Mouse (Mus musculus) left cerebral cortex, postnatal 14 days (tissue): ENCODE data around the gene Nfic. TPM values are rescaled to one million over a fixed set of nuclear protein-coding genes. Genes with fewer than 3 reads are reported as not detected.
"Not testable (repeated sequence)": the region's sequence is repeated elsewhere in the genome, so short reads cannot be mapped to it uniquely, and the experiment has no call there.

Source experiments
- DNase-seq, 2 experiments: peaks; one replicate each; pipeline ENCODE4 v3.0.0; 2021 to 2022; ENCODE audit warnings: low spot score in 2 of 2, mixed read lengths in 1 of 2
- intact Hi-C: fragments of 180-260 bp; cut with DNase I; formaldehyde crosslinking; loops from one replicate; pipeline ENCODE4 v1.15.1; 2025
- total RNA-seq, 2 experiments: library from RNA; stranded (reverse); gene quantifications; 2 replicates each; pipeline ENCODE4 v1.2.3; 2021

The Nfic gene
- total RNA-seq, 2 experiments from 2014 or later: 67.0 to 69.8 TPM

DNA sequence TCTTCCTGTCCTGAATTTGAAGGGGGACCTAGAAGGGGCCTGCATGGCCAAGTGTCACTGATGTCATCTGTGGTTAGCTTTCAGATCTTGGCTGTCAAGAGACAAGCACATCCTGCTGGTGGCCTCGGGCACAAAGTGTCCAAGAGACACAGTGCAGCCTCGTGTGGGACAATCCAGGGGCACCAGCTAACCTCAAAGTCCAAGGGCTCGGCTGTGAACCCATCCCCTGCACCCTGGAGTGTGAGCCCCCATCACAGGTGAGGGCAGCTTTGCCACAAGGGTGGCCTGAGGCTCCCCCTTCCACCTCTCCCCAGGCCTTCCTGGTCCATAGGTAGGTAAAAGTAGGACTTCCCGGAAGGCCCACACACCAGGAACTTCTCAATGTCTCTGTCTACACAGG lies 8.1 kb upstream of the Nfic start:
- DNase-seq: peak in 1 of 2 experiments; percentile 5
- intact Hi-C loops: no loop called here

DNA sequence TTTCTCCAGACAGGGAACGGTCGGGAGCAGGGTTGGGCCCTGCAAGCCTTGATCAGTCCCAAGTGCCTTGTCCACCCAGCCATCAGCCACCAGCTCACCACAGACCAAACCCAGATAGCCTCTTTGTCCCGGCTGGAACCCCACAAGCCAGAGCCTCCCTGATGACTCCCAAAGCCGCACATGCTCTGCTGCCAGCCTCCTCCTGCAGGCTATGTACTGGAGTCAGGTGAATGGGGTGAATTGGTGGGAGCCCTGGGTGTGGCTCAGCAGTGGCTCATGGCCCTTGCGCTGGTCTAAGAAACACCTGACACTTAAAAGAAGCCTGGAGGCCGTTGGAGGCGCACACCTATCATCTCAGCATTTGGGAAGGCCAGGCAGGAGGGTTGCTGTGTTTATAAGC lies 7.5 kb upstream of the Nfic start:
- DNase-seq: no peak
- intact Hi-C loops: no loop called here

DNA sequence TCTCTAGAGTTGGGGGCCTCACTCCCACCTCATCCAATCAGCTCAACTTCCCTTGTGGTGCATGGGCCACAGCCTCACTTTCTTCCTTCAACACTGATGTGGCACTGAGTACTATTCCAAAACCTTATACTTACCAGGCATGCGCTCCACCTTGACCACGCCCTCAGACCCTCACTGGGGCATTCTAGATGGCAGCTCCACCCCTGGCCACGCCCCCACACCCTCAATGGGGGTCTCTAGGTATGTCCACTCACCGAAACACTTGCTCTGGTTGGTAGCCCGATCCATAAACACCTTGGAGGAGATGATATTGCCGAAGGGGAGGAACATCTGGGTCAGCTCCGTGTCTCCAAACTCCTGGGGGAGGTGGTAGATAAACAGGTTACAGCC lies 7.0 kb upstream of the Nfic start:
- peak in 1 of 2 experiments; percentile 4 for DNase-seq
- intact Hi-C loops: no loop called here

DNA sequence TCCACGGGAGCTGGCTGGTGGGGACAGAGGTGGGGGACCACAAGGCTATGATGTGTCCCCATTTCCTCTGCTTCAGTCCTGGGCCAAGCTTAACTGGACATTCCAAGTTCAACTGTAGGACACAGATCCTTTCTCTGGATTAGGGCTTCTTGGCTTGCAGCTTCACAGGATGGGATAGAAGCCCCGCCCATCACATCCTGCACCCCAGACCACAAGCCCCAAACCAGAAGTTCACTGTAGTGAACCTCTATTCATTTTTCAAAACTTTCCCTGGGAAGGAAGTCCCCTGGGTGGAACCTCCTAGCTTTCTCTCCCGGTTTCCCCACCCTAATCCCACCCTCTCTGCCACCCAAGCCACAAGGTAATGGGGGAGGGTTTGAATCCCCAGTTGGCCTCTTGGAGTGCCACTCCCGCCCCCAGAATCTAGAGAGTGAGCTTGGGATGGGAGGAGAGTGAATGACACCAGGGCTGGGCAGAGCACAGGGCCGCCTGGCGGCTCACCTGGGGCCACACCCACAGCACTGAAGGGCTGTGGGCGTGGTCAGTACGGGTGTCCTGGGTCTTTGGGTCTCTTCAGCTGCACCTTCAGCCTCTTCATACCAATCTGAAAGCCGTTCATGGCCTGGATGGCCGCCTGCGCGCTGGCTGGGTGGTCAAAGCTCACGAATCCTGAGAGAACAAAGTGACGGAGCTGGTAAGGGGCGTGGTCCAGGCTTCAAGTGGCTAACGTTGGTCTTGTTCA lies 6.4 kb upstream of the Nfic start:
- intact Hi-C loops: no loop called here
- DNase-seq: peak; percentile 5

DNA sequence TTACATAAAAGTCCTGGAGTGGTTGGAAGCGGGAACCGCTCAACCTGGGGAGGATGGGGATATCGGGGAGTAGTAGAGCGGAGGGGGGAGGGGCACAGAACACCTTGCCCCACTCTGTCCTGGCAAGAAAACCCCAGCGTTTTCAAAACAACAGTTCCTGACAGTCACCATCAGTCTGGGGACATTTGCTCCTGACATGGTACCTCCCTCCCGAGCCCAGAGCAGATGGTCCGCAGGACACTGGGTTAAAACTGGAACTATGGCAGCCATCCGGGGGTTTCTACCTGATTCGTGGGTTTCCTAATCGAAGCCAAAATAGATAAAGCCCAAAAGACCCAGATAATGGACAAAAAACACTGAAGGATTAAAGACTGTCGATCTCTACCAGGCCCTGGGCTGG lies 5.5 kb upstream of the Nfic start:
- DNase-seq: no peak
- intact Hi-C loops: no loop called here

DNA sequence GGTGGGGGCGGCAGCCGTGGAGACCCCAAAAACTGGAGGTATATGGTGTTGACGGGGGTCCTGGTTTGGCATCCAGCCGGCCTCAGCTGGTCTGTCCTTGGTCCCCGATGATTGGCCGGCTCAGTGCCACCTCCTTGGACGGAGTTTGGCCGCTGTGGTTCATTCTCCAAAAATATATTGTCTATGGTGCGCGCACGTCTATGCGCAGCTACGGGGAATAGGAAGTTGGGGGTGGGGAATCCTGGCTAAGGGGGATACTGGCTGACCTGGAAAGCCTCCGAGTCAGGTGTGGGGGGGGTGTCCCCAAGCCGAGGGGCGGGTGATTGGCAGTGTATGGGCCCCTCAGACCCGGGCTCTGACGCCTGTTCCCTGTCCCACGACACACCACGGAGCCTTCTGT lies 5.0 kb upstream of the Nfic start:
- intact Hi-C loops: no loop called here
- DNase-seq: peak; percentile 19 to 22

DNA sequence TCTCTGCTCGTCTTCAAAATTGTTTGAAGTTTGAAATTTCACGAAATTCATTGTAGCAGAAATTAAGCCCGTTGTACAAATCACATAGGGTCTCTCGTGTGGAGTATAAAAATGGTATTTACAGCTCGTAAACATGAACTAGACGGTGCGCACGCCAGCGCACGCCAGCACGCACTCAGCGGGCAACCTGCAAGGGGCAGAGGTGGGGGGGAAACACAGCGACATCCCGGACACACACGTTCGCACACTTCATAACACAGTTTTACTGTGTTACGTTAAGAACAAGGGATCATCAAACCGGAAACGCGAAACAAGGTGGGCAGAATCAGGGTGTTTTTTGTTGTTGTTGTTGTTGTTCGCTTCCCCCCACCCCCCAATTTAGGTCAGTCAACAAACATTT lies 4.0 kb upstream of the Nfic start:
- no peak for DNase-seq
- intact Hi-C loops: no loop called here

DNA sequence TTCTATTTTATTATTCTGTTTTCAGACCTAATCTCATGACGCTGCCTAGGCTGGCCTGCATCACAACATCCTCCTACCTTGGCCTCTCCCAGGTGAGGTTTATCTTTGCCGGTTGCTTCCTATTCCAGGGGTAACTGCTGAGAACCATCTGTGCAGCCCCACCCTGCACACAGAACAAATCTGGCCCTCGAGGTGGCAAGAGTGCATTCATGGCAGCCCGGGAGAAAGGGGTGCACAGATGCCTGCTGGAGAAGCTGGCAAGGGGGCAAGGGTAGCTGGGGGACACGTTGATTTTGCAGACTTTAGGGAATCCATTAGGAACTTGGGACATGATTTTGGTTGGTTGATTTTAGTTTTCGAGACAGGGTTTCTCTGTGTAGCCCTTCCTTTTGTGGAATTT lies 2.8 kb upstream of the Nfic start:
- DNase-seq: peak in 1 of 2 experiments; percentile 3
- intact Hi-C loops: no loop called here

DNA sequence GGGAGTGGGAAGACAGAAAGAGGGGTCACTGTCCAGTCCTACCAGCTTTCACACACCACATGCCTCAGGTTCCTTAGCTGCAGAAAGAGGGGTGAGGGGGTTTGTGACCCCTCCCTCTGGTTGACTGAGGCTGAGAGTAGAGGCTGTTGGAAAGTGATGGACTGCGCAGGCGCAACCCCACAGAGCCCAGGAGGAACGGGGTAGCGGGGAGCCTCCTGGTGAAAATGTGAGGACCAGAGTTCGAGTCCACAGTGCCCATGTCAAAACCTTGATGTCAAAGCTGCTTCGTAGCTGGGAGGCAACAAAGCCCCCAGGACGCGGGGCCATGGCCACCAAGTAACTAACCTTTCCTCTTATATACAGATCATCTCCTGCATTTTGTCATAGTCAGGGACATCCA lies 2.2 kb upstream of the Nfic start:
- intact Hi-C loops: no loop called here
- DNase-seq: peak in 1 of 2 experiments; percentile 7

DNA sequence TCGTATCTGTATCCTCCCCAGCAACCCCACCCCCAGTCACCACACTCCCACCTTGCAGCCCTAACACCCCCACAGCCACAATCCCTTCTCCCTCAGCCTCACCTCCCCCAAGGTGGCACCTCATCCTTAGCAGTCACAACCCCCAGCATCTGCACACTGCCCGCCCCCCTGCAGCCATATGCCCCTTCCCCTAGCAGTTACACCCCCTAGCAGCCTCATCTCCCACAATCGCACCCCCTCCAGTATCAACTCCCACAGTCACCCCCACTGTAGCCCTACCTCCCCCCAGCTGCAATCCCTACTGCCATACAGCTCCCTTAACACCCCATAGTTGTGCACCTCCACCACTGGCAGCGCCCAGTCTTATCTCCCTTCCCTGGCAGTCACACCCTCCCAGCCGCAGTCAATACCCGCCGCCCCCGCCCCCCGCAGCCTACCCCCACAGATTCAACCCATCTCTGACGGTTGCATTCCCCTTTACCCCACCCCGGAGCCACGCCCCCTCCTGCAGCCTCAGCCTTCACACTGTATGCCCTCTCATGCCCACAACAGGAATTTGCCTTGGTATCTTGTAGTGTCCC lies 1.6 kb upstream of the Nfic start:
- intact Hi-C loops: no loop called here
- no peak for DNase-seq

DNA sequence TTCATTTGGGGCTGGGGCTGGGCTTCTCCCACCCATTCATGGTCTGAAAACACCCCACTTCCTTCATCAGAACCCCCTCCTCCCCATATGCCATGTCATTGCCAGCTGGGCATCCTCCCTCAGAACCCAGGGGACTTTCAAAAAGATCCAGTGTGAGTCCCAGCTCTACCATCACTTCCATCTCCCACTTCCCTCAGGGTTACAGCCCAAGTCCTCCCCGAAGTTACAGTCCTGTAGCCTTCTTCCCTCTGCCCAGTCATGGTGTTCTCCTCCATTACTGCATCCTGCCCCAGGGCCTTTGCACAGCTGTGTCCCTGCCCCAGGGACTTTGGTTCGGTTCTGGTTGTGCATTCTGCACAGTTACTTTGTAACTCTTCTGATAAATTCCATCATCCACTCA lies 1.3 kb downstream of the Nfic start:
- intact Hi-C loops: loop anchor here (5.0 kb wide), 1 partner anchor 167 kb away; no protein-coding TSS in a partner anchor
- no peak for DNase-seq

DNA sequence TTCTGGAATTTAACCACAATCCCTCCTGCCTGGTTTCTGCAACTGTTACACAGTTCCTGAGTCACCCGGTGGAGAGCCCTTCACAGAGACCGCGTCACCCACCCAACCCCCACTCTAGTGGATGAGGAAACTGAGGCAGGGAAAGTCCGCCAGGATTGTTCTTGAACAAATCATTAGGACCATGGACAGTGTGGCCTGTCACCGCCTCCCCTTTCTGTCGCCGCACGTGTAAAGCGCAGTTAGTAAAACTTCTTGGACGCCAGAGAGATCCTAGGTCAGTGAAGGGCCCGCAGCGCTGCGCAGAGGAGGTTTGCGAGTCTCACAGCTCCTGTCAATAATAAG lies 2.5 kb downstream of the Nfic start:
- intact Hi-C loops: loop anchor here (5.0 kb wide), 1 partner anchor 166 kb away; no protein-coding TSS in a partner anchor
- DNase-seq: peak; percentile 5 to 7

DNA sequence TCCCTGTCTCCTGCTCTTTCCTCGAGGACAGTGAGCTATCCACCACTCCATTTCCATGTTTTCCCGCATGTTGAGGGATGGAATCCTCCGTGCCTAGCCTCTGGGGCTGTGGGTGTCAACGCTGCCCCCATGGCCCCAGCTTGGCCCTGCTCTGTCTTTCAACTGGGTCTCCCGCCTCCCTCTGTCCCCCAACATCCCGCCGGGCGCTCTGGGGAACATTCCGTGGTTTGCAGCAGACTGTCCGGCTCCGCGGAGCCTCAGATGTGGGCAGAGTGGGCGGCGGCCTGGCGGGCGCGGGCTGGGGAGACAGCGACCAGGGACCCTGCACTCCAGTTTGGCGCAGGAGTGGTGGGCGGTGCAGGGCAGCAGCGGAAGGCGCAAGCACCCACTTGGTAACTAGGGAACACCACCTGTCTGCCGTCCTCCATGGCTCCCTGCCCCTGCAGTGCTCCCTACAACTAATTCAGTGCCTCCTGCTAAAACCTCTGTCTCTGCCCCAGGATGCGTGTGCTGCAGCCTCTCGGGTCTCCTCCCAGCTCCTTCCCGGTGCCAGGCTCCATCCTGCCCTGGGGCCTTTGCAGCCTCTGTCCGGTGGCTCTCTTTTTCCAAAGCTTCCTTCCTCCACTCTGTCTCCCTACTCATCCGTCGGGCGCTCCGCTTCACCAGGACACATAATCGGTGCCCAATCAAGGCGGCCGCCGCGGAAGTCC lies 3.0 kb downstream of the Nfic start:
- DNase-seq: peak in 1 of 2 experiments; percentile 6
- intact Hi-C loops: loop anchor here (5.0 kb wide), 1 partner anchor 165 kb away; no protein-coding TSS in a partner anchor

DNA sequence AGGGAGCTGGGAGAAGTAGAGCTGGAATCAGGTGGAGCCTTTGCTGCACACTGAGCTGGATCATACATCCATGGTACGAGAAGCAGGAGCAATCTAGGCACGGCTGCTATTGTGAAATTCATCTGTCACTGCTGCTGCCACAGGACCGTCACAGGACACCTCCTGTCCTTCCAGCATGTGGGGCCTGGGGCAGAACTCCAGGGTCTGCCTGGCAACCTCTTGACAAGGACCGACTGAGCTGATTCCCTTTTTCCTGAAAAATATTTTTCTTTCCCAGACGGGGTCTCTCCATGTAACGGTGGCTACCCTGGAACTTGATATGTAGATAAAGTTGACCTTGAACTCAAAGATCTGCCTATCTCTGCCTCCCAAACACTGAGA lies 4.1 kb downstream of the Nfic start:
- intact Hi-C loops: loop anchor here (2.0 to 5.0 kb wide), 2 partner anchors 57 to 164 kb away; no protein-coding TSS in a partner anchor
- DNase-seq: no peak

DNA sequence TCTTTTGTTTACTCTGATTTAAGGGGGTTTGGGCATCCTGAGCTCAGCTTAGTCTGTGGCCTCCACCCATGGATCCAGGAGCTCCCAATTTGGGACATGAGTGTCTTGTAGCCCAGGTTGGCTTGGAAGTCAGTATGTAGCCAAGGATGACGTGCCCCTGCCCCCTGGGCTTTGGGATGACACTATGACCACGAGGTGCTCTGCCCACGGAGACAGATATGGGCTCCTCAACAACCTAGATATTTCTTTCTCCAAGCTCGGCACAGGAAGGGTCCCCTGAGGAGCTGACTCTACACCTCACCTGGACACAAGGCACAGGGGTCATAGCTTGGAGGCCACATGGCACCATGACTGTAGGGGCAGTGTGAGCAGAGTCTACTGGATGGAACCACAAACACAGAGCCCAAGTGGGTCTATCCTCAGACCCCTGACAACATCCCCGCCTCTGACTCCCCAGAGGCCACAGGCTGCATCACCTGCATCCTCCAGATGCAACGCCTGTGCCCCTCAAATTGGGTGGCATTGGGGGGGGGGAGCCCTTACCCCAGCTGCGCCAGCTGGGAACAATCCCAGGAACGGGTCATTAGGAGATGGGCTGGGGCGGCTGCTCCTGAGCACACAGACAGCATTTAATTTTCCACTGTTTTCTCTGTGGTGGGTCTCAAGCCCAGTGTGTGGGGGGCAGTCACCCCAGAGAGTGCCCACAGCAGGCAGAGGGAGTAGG lies 4.6 kb downstream of the Nfic start:
- DNase-seq: no peak
- intact Hi-C loops: loop anchor here (2.0 to 5.0 kb wide), 2 partner anchors 56 to 164 kb away; no protein-coding TSS in a partner anchor

DNA sequence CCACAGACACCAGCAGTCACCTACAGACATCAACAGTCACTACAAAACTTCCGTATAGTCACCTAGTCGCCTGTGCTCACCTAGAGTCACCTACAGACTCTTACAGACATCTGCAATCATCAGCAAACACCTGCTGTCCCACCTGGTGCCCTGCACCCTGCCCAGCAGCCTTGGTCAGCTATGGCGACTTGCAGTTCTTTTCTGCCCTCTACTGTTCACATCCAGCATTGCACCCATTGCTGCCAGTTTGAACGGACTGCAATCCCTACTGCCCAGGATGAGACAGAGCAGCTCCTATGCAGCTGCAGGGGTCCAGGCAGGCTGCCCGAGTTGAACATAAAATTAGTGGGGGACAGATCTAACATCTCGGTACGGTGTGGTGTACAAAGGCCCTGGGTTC lies 5.3 kb downstream of the Nfic start:
- DNase-seq: peak; percentile 80 to 90
- intact Hi-C loops: loop anchor here (2.0 to 5.0 kb wide), 2 partner anchors 55 to 163 kb away; no protein-coding TSS in a partner anchor

DNA sequence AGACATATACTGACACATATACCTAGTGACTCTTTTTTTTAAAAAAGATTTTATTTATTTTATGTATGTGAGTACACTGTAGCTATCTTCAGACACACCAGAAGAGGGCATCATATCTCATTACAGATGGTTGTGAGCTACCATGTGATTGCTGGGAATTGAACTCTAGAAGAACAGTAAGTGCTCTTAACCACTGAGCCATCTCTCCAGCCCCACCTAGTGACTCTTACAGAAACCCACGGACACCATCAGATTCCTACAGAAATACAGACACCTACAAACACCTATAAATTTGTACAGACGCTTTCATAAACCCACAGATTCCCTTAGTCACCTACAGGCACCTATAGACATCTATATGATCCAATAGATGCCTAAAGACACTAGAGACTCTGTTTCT lies 9.9 kb downstream of the Nfic start:
- not testable (repeated sequence) for DNase-seq
- intact Hi-C loops: loop anchor here (10.0 kb wide), 1 partner anchor 251 kb away; no protein-coding TSS in a partner anchor

DNA sequence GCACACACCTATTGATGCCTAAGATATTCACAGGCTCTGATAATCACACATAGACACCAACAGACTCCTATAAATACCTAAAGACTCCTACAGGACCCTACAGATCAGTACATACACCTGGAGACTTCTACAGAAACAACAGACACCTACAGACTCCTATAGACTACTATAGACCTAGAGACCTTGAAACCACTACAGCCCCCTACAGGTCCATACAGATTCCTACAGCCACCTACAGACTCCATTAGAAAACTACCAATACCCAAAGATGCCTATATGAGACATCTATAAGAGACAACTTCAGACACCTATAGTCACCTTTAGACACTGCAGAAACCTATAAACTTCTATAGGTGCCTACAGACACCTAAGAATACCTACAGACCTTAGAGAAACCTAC lies 14.4 kb downstream of the Nfic start:
- no peak for DNase-seq
- intact Hi-C loops: loop anchor here (10.0 kb wide), 1 partner anchor 246 kb away; no protein-coding TSS in a partner anchor

DNA sequence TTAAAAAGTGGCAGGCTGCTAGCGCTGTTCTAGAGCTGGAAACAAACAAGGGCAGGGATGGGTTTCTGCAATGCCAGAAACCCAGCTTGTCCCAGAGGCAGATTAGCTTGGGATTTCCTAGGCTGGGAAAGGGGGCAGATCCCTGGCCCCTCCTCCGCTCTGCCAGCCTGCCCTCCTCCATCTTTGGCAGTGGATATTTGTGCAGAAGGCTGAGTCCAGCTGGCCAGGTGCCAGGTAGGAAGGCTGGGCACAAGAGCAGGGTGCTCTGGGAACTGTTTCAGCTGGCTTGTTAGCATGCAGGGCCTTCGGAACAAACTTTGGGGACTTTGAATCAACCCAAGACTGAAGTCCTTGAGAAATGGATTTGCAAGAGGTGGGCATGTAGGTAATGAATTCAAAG lies 20.0 kb downstream of the Nfic start:
- intact Hi-C loops: no loop called here

More for the DNA sequence above, 20.0 kb downstream of the Nfic start:
- DNase-seq: peak; percentile 75 to 82
